Mouse (Mus musculus) cerebellum, adult 2 months (tissue): ENCODE data around the gene Gm45717. TPM values are rescaled to one million over a fixed set of nuclear protein-coding genes. Genes with fewer than 3 reads are reported as not detected.

Experiments
- DNase-seq, 2 experiments: peaks; one replicate each; pipeline ENCODE4 v3.0.0; 2021
- H3K27ac ChIP-seq: fragments of 200-500 bp; 2 replicates; pipeline ENCODE4 v1.5.1; 2012; ENCODE audit warnings: low read length, control low read depth, inconsistent platforms; ENCODE audit not compliant: insufficient read depth
- H3K27me3 ChIP-seq: fragments of 200-500 bp; 2 replicates; pipeline ENCODE4 v1.6.1; 2012; ENCODE audit warnings: inconsistent platforms, mild to moderate bottlenecking, low read length, moderate library complexity; ENCODE audit not compliant: control insufficient read depth, insufficient read depth
- H3K4me1 ChIP-seq: fragments of 200-500 bp; 2 replicates; pipeline ENCODE4 v1.6.1; 2011; ENCODE audit warnings: low read length; ENCODE audit not compliant: control insufficient read depth, insufficient read depth
- H3K4me3 ChIP-seq: fragments of 200-500 bp; replicated peaks from 2 replicates; pipeline ENCODE3; 2011; ENCODE audit warnings: mild to moderate bottlenecking, low read depth, low read length, control low read depth; ENCODE audit not compliant: insufficient read depth
- CTCF ChIP-seq: fragments of 200-500 bp; IDR thresholded peaks from 2 replicates; pipeline ENCODE4 v1.5.1; 2011; ENCODE audit warnings: low read depth, mild to moderate bottlenecking, control low read depth, low read length, moderate library complexity, borderline replicate concordance; ENCODE audit not compliant: insufficient read depth
- POLR2A ChIP-seq: fragments of 200-500 bp; IDR thresholded peaks from 2 replicates; pipeline ENCODE4 v1.6.1; 2011; ENCODE audit warnings: low read length, control low read depth, borderline replicate concordance; ENCODE audit not compliant: insufficient read depth
- WGBS: fragments of 180-500 bp; shearing (Covaris S2); methylation state at CpG from one replicate; pipeline ENCODE4 v1.1.7; 2018; 5-methylcytosine and 5-hydroxymethylcytosine counted together
- polyA plus RNA-seq: library from polyadenylated mRNA; depleted of rRNA; stranded (reverse); fragments of >200 nt; gene quantifications from 2 replicates; pipeline ENCODE4 v1.2.3, GENCODE M21; 2012

Gene Gm45717
- polyA plus RNA-seq, 1 experiment, result not detected

DNA sequence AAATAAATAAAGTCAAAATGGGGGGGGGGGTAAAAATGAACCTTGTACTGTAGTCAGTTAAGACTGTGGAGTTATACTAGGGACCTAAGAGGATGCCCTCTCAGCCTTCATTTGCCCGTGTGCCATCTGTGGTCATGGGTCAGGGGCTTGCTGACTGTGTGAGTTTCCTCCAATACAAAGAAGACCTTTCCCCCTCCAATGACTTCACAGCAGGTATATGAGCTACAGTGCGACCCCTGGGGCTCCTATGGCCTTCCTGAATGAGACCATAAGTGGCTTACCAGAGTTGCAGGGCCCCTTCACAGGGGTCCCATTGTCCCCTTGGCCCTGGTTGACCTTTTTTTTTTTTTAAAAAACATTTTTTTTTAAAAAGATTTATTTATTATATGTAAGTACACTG, 5.7 kb upstream of the Gm45717 start:
- TF ChIP-seq POLR2A, result no peak
- no peak for TF ChIP-seq CTCF
- Histone ChIP-seq H3K4me3 (no peak overlapping the region), H3K27me3 (no peaks in the 10 kb centered on the region), H3K27ac (no peak overlapping the region), H3K4me1 (no peaks in the 10 kb centered on the region)
- 57% methylated on average over 2 of the region's 2 CpGs for WGBS
- no peak for DNase-seq

DNA sequence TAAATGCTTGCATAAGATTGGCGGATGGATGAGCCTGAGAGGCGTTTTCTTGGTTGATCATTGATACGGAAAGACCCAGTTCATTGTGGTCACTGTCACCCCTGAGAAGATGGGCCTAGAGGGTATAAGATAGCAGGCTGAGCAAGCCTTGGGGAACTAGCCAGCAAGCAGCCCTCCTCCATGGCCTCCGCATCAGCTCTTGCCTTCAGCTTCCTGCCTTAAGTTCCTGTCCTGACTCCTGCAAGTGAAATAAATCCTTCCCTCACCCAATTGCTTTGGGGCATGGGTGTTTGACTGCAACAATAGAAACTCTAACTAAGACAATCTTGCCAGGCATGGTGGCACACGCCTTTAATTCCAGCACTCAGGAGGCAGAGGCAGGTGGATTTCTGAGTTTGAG, 4.3 kb upstream of the Gm45717 start:
- no peak for DNase-seq
- TF ChIP-seq CTCF (no peak), POLR2A (no peak)
- Histone ChIP-seq H3K27me3 (no peaks in the 10 kb centered on the region), H3K27ac (no peak overlapping the region), H3K4me1 (no peaks in the 10 kb centered on the region), H3K4me3 (no peak overlapping the region)
- WGBS, result 72% methylated on average over 5 of the region's 5 CpGs

DNA sequence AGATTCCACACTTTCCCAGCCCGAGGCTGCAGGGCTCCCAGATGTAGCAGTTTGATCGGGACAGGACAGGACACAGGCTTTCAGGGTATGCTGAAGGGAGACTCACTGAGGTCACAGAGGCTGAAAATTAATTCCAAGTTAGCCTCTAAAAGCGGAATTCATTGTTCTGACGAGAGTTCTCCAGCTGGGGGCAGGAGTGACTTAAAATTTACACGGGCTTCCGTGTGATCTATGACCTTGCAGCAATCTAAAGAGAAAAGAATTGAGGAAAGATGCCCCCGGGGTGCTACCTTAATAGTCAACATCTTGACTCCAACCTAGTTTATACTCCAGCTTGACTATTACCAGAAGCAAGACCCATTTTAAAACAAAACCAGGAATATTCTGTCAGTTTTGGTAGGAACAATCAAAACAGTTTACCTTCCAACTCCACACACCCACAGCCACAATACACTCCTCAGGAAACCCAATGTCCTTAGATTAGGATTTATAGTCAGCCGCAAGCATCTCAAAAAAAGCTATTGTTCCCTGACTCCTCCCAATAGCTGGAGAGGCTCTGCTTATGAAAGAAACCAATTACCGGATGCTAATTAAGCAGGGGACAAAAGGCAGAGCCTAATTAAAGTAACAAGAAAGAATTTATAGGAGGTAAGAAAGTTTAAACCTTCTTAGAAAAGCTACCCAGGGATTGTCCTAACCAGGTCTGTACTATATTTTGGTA, 3.6 kb upstream of the Gm45717 start:
- Histone ChIP-seq H3K4me3 (no peak overlapping the region), H3K4me1 (no peaks in the 10 kb centered on the region), H3K27ac (no peak overlapping the region), H3K27me3 (no peaks in the 10 kb centered on the region)
- 16% methylated on average over 9 of the region's 9 CpGs for whole genome bisulfite sequencing
- TF ChIP-seq CTCF (no peak), POLR2A (no peak)
- peak; percentile 13 to 21 for DNase-seq

DNA sequence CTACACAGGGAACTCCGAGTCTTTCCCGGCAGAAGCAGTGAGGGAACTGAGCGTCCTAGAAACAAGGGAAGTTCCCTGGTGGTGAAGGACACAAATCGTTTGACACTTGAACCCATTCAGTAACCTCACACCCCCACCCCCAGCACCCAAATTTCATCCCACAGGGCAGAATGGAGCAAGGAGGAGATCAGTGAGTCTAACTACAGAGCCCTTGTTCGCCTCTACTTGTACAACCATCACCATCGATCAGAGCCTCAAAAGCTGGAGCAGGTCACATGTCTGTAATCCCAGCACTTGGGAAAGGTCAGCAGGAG, 776 bp upstream of the Gm45717 start:
- Histone ChIP-seq H3K27ac (no peak overlapping the region), H3K4me1 (no peaks in the 10 kb centered on the region), H3K27me3 (no peaks in the 10 kb centered on the region), H3K4me3 (no peak overlapping the region)
- WGBS, result 65% methylated on average over 6 of the region's 6 CpGs
- DNase-seq, result no peak
- TF ChIP-seq CTCF, result no peak
- no peak for TF ChIP-seq POLR2A

DNA sequence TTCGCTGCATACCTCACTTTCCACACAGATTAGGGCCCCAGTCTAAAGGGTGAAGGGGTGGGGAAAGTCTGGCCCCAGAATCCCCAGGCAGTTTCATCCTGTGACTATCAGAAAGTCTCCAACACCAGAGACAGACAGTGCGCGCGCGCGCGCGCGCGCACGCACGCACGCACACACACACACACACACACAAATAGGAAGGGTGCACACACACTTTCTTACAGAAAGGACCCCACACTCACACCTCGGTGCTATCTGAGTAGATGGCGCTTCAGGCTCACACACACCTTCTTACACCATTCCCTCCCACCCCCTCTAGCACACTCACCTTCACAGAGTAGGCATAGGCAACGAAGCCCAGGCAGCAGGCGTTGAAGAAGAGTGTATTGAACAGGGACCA, 395 bp downstream of the Gm45717 start:
- H3K4me3 ChIP-seq, result no peak overlapping the region
- no peak for DNase-seq
- H3K27me3 ChIP-seq, result no peaks in the 10 kb centered on the region
- no peak overlapping the region for H3K27ac ChIP-seq
- WGBS, result 15% methylated on average over 17 of the region's 17 CpGs
- H3K4me1 ChIP-seq, result no peaks in the 10 kb centered on the region
- no peak for TF ChIP-seq POLR2A
- no peak for TF ChIP-seq CTCF

GRCm38 (mm10) chr7:140954733-140955071, 1.0 kb downstream of the Gm45717 start:
- 15% methylated on average over 9 of the region's 9 CpGs for WGBS
- H3K27ac ChIP-seq, result no peak overlapping the region
- no peaks in the 10 kb centered on the region for H3K4me1 ChIP-seq
- H3K27me3 ChIP-seq, result no peaks in the 10 kb centered on the region
- TF ChIP-seq CTCF, result no peak
- TF ChIP-seq POLR2A, result no peak
- H3K4me3 ChIP-seq, result no peak overlapping the region
- no peak for DNase-seq

DNA sequence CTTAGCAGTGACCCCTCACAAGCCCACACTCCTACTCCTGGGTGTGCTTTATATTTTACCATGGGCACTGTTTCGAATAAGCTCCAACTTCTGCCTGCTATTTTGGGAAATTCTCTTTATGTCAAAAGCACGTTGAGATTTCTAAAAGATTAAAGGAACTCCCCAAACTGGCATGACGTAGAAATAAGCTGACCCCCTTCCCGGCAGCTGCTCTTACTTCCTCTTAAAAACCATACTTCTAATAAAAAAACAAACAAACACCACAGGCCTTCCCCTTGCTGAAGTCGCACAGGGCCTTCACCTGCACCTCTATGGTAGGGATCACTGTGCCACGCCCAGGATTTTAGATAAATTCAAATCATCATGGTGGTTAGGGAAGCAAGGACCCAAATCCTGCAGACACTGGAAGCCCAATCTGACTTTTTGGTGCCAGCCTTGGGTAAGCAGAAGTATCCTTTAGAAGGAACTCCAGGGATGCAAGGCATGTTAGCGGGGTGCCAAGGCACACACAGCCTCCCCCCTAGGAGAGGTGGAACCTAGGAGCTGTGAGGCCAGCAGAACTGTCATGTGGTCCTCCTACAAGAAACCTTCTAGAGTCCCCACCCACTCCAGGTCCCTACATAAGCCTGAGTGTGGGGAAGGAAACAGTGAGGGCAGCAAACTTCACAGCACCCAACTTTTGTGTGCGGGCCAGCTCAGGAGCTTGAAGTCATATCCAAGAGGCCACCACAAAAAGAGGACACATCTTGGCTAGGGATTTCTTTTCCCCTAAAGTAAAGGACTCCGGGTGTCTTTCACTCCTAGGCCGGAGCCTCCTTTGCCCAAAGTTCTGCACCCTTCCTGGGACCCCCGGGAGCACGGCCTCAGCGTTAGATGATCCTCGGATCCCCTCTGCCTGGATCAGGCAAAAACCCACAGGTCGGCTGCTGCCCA, 1.7 kb downstream of the Gm45717 start:
- no peaks in the 10 kb centered on the region for H3K4me1 ChIP-seq
- H3K27me3 ChIP-seq, result no peaks in the 10 kb centered on the region
- WGBS, result 65% methylated on average over 15 of the region's 15 CpGs
- H3K4me3 ChIP-seq, result no peak overlapping the region
- no peak overlapping the region for H3K27ac ChIP-seq
- TF ChIP-seq CTCF, result no peak
- no peak for TF ChIP-seq POLR2A
- no peak for DNase-seq

DNA sequence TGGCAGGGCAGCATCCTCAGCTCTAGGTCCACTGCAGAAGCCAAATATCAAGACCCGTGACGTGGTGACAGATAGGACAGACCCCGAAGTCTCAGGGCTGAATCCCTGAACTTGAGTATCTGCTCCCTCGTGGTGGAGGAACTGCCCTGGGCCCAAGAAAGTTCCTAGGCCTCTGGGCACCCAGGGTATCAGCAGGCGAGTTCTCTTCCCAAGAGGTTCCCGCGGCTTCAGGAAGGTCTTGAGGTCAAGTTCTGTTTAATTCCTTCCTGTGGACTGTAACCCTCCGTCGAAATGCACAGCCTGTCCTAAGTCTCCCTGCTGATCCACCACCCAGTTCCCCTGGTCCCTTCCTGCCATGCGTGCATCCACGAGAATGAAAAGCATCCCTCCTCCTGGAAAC, 2.6 kb downstream of the Gm45717 start:
- WGBS, result 88% methylated on average over 11 of the region's 11 CpGs
- Histone ChIP-seq H3K27ac (no peak overlapping the region), H3K4me1 (no peaks in the 10 kb centered on the region), H3K27me3 (no peaks in the 10 kb centered on the region), H3K4me3 (no peak overlapping the region)
- no peak for DNase-seq
- TF ChIP-seq CTCF (no peak), POLR2A (no peak)
